Mouse (Mus musculus) ES-E14 (cell line): ENCODE data around the gene Gm21677.
"Not testable (repeated sequence)": the region's sequence is repeated elsewhere in the genome, so short reads cannot be mapped to it uniquely, and the experiment has no call there.

Experiments used
- CHD2 ChIP-seq: IDR thresholded peaks from 2 replicates; pipeline ENCODE4 v1.6.1; 2014; ENCODE audit warnings: mild to moderate bottlenecking, low read depth, low read length, inconsistent platforms
- HCFC1 ChIP-seq: IDR thresholded peaks from 2 replicates; pipeline ENCODE4 v1.6.1; 2012; ENCODE audit warnings: low read length, inconsistent platforms, borderline replicate concordance; ENCODE audit not compliant: insufficient read depth

GRCm38 (mm10) chrY:3345229-3345628, 39.0 kb upstream of the Gm21677 start, which contains the start of gene Gm21693:
- TF ChIP-seq HCFC1, CHD2: not testable (repeated sequence)
